Mouse (Mus musculus) heart, adult 8-10 months (tissue): Measurements from ENCODE around the gene Samd4. TPM values are rescaled to one million over a fixed set of nuclear protein-coding genes. Genes with fewer than 3 reads are reported as not detected.
A peak's percentile ranks its signal among the peaks of the same experiment; 100 is the strongest.

ENCODE experiments used
- DNase-seq: peaks from one replicate; pipeline ENCODE4 v3.0.0; 2022; ENCODE audit warnings: low spot score
- total RNA-seq, 4 experiments: library from RNA; stranded (reverse); gene quantifications; 2 replicates each; pipeline ENCODE4 v1.2.4; 2022

Samd4 gene
- total RNA-seq, 4 experiments from 2014 or later, result 60.6 to 71.1 (median 65.1) TPM

DNA sequence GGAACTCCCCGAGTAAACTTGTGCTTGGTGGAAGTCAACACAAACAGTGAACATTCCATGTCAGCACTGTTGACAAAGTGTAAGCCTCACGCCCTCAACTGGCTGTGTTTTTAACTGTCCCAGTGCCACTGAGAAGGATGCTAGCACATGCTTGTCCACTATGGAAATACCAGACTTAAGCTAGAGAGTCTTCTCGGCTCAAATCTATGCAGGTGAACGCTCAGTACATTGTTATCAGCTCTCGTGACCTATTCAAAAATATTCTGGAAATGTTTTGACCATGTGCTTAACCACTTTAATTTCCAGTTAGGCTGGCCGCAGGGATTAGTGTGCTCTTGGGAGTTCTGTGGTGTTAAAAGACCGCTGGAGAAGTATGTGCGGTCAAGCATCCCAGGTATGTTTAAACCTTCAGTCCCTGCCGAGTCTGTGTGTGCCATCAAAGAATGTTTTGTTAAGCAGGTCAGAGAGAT is 73.0 kb downstream of the Samd4 start:
- no peak for DNase-seq

DNA sequence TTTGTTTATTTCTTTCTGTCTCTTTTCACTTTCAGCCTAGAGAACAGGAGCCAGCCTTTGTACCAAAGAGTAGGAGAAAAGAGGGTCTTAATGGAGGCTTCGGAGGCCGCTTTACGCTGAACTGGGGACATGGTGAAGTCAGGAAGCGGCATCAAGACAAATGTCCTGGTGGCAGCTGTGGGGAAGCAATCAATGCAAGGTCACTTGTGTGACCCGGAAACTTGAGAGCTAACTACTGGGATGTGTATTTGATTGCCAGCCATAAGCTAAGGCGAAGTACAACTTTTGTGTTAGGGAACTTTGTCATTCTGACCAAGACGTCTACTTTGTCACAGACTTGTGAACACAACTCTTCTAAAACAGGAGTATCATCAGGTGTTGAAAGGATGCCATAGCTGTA is 73.5 kb downstream of the Samd4 start:
- DNase-seq, result no peak

DNA sequence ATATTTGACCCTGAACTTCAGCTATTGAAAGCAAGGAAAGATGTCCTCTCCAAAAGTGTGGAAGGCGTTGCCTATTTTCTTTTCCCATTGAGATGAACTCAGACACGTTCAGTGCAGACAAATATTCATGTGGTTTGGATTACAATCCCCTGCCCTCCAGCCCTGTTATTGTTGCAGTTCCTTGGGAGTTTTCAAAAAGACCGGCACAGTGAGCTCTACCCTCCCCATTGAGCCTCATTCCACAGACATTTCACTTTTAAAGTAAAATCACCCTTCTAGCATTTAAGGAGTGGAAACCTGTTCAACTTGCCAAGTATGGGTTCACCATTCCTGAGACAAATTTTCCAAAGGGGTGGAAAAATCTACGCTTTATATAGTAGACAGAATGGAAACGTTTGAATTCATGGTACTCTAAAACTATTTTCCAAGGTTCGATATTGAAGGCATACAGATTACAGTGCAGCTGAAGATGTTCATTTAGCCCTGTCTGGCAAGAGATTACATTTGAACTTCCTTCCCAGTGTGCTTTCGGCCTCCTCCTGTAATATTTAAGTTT is 76.6 kb downstream of the Samd4 start:
- no peak for DNase-seq

DNA sequence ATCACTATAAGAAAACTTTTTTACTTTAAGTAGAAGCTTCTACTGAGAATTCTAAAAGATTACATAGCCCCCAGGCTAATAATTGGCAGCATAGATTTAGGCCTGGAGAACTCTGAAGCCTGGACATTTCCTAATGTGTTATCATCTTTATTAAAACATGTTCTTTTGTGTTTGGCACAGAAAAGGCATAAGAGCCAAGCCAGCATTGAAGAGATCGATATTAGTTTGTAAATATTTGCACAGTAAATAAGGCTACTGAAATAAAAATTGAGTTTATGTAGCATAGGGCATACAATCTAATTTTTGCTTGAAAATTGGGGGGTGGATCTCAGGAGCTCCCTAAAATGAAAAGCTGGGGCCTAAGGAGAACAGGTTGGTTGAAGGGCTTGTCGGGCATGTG is 77.2 kb downstream of the Samd4 start:
- no peak for DNase-seq

DNA sequence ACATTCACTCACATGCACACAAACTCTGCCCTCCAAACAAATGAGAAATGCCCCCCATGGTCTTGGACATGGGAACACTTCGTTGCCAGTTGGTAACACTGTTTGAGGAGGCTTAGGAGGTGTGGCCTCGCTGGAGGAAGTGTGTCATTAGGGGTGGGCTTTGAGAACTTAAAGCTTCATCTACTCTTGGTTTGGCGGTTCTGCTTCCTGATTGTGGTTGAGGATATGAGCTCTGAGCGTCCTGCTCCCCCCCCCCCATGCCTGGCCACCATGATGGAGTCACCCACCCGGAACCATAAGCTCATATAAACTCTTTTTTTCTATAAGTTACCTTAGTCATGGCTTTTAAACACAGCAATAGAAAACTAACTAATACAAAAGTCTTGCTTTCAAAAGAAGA is 80.2 kb downstream of the Samd4 start:
- DNase-seq, result no peak

DNA sequence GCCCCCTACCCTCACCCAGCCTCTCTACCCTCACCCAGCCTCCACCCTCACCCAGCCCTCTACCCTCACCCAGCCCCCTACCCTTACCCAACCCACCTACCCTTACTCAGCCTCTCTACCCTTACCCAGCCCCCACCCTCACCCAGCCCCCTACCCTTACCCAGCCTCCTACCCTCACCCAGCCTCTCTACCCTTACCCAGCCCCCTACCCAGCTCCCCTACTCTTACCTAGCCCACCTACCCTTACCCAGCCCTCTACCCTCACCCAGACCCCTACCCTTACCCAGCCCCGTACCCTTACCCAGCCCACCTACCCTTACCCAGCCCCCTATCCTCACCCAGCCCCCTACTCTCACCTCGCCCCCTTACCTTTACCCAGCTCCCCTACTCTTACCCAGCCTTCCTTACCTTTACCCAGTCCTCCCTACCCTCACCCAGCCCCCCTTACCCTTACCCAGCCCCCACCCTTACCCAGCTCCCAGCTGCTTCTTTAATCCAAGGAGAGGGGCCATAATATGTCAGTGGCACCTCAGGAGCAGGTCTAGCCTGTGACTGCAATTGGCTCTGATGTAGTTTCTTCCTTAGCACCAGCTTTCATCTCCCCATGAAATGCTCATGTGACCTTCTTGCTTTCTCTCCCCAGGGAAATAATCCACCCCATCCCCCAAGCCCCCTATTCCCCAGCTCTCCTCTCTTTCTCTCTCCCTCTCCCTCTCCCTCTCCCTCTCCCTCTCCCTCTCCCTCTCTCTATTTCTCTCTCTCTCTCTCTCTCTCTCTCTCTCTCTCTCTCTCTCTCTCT is 81.6 kb downstream of the Samd4 start:
- DNase-seq, result no peak

DNA sequence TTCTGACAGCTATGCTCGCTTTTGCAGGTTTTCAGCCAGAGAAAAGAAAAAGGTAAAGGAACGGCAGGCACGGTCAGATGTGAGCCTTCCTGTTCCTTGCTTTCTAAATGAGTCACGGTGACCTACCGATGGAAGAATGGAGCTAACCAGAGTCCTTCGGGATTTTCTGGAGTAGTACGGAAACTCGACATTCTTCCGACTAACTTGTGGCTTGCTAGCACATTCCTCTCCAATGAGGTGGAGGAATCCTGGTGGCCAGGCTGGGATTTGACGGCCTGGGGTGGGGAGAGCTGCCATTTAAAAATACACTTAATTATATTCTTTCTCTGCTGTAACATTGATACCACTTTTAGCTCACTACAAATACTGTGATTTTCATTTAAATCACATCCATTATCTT is 83.6 kb downstream of the Samd4 start:
- DNase-seq, result peak; percentile 69

DNA sequence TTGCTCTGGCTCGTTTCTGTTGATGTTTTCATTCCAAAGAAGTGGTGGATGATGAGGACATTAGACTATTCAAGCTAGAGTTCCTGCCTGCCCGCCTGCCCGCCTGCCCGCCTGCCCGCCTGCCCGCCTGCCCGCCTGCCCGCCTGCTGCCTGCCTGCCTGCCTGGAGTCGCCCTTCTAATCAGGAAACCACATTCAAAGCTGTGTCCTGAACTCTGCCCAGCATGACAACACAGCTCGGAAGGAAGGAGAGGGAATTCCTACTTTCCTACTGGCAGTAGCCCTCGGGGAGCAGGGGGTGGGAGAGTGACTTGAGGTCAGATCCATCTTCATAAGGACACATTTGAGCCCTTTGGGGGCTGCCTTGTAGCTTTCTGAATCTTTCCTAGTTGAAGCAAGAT is 85.4 kb downstream of the Samd4 start:
- no peak for DNase-seq

DNA sequence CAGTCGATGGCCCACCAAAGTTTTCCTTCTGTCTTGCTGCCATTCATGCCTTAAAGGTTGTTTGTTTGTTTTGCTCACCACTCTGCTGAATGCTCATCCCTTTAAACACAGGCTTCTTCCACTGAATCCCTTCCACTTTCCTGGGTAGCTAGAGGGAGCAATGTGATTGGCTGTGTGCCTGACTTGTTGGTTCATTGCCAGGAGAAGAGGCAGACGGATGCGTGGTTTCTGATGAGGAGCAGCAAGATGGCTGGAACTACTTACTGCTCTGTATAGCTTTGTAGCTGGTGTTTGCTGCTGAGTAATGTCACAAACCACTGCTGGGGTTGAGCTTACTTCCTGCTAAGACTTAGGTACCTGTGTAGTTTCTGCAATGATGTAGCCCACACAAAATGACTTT is 88.0 kb downstream of the Samd4 start:
- peak; percentile 22 for DNase-seq

DNA sequence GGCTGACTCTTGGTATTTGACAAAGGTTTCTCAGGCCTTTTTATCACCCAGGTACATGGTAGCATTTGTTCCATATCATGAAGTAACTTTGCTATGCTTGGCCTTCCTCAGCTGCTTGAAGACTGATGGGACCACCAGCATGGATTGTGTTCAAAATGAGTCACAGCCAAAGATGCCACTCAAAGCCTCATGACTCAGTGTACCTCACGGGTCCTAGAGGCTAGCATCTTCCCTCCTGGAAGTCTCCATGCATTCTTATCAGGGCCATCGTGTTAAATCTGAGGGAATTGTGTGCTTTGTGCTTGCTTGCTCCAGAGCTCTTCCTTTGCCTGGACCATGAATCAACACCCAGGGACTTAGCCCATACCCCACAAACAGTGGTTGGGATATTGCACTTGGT is 89.1 kb downstream of the Samd4 start:
- no peak for DNase-seq

DNA sequence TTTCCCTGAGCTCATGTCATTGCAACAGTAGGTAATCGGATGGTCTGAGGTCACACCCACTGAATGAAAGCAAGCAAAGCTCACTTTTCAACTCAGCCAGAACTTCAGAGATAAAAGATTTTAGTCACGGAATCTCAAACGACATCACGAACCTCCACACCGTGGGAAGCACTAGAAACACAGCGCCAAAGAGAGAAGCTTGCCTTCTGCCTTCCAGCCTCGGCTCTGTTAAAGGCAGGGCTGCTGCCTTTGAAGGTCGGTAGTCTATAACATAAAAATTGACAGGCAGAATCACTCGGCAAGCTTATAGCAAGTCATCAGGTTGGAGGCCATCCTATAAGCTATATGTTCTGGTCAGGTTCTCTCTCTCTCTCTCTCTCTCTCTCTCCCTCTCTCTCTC is 92.2 kb downstream of the Samd4 start:
- DNase-seq, result no peak

DNA sequence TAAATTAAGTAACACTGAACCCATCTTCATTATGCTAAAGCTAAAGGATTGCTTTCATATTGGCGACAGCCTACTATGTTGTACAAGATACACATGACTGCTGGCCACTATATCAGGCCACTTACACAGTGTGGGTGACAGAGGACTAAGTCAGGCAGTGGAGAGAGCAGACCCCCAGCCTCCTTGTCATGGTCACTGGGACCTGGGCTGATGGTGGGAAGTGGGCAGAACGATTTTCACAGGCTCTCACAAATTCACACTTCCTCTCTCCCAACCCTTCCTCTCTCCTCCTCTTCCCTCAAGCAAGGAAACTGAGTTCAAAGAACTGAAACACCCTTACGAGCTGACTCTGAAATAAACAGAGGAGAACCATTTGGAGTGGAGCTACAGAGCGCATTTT is 93.3 kb downstream of the Samd4 start:
- DNase-seq, result no peak

DNA sequence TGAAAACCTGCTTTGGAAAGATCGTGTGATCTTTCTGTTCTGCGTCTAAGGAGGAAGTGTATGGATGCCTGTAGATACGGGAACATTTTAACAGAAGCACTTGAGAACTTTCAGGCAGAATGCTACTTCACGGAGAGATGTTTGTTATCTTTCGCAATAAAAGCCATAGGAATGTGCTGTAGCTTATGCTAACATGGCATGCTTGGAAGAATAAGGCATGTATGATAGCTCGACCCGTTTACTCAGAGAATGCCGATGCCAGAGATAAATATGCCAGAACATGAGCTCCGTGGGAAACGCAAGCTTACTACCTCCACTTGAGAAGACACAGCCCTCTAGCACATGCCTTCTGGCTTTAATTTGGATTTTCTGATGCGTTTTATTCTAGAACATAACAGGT is 94.1 kb downstream of the Samd4 start:
- DNase-seq, result no peak

DNA sequence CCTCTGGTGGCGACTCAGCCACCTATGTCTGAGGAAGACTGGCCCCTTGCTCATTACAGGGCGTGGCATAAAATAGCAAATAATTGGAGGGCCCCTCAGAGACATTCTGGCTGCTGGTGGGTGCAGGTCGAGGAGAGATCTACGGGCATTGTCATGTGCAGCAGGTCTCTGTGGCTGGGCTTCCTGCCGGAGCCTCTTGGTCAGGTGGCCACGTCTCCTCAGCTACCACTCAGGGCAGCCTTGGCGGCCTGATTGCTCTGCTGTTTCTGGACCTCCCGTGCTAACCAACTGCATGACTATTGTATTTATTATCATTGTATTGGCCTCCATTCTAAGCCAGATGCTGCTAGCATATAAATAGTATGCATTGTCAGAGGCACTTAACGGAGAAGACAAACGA is 95.0 kb downstream of the Samd4 start:
- peak; percentile 43 for DNase-seq

DNA sequence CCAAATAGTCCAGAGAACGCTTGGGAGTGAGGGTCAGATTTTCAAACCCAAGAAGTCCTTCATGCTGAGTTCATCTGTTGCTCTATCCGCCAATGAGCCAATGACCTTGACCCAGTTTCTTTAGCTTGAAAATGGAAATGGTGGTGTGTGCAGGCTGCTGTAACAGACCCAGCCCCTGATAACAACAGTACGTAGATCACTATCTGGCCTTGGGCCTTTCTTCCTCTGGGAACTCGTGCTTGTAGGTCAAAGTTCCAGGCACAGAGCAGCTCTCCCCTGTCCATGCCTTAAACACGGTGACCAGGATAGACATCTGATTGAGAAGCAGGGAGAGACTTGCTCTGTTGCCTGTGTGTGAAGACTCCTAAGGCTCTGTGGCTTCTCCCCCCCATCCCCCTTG is 96.5 kb downstream of the Samd4 start:
- no peak for DNase-seq

DNA sequence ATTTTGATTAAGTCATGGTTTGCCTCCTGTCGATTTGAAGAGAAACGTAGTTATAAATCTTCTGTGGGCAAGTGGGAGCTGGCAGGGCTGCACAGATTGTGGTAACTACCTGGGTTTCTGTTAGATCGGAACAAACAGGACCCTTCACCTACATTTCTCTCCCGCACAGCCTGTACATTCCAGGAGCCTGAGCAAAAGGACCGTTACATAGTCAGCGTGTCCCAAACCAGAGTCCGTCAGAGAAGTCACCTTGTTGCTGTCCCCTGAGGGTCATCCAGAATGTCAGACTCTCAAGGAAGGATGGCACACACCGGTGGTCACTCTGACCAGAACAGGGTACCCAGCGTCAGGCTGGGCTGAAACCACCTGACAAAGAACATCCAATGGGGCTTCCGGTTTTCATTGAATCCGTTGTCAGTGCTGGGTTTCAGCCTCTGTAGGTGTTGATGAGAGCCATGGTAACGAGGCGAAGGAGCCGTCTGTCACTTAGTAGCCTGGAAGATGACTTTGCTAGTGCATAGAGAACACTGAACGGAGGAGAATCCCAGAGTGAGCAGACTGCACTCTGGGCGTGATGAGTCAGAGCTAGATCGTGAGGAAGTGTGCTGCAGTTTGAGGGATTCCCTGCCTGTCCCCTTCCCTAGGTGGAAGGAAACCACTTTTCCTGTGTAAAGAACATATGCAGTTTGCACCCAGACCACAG is 98.2 kb downstream of the Samd4 start:
- no peak for DNase-seq

DNA sequence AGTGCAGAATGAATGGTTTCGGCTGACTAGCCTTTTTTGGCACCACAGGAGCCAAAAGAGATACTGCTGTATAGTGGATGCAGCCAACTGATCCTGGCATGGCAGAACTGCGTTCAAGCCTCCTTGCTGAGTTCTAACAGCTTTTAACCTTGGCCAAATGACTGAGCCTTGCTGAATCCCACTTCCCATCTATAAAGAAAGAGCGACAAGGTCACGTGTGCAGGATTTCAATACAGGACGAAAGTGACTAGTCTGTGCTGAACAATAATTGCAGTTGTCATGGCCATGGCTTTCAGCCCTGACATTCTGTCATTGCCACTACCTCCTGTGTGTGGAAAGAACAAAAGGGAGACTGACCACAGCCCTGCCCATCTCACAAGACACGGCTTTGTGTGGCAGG is 99.5 kb downstream of the Samd4 start:
- no peak for DNase-seq

DNA sequence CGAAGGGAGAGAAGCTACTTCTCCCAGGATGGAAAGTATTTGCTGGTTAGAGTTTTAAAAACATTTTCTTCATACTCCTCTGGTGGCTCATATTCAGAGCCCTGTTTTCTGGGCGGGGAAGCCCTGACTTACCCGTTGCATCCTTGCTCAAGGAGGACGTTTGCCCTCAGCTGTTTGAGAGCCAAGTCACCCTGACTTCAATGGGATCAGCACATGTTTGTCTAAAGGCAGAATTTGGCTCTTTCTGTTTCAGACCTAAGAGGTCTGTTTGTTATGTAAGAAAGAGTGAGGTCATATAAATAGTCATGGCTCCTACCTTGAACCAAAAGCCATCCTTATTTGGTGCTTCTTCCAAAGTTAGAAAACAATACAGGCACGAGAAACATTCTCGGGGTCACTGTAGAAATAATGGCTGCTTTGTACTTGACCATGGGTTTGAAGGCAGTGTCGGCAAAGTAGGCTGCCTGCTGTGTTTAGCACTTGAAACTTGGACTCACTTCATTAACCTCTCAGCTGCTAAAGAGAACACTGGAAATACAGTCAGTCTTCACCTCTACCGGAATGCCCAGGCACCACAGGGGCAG is 102.0 kb downstream of the Samd4 start:
- DNase-seq, result no peak

DNA sequence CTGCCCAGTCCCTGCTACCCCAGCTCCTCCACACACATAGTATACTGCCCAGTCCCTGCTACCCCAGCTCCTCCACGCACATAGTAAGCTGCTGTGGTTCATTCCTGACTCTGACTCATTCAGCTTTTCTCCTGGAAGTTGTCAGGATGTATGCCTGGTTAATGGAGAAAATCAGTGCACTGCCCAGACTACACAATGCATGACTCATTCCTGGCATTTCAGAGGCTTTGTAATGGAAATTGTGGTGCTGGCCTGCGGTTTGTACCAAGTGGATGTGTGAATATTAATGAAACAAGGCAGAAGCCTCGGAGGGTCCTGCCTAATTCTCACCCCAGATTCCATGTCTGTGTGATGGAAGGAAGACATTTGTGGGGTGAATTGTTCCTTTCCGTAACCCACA is 107.0 kb downstream of the Samd4 start:
- DNase-seq, result no peak

DNA sequence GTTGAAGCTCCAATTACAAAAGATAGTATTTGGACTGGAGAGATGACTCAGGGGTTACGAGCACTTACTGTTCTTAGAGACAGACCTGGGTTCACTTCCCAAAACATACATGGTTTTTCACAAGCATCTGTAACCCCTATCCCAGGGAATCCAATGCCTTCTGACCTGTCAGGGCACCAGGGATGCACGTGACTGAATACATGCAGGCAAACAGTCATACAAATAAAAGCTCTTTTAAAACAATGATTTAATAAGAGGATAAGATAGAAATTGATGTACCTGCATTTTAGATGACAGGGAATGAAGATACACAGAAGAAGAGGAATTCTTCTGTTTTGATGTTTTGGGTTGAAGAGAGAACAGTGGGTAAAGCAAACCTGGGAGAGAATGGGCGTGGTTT is 107.8 kb downstream of the Samd4 start:
- DNase-seq, result no peak

DNA sequence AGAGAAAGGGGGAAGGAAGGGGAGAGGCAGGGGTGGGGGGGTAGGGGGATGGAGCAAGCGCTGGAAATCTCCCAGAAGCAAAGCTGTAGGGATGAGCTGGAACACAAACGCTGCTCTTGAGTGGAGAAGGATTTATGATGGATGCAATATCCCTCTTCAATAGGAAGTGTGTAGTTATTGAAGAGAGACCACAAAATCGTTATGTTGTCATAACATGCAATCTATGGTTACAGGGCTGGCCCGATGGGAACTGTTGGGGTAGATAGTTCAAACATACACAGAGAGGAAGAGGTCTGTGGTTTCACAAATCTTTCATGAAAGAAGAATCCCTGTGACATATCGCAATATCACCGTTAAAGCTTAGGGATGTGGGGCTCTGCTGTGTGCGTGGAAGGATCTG is 112.0 kb downstream of the Samd4 start:
- no peak for DNase-seq

DNA sequence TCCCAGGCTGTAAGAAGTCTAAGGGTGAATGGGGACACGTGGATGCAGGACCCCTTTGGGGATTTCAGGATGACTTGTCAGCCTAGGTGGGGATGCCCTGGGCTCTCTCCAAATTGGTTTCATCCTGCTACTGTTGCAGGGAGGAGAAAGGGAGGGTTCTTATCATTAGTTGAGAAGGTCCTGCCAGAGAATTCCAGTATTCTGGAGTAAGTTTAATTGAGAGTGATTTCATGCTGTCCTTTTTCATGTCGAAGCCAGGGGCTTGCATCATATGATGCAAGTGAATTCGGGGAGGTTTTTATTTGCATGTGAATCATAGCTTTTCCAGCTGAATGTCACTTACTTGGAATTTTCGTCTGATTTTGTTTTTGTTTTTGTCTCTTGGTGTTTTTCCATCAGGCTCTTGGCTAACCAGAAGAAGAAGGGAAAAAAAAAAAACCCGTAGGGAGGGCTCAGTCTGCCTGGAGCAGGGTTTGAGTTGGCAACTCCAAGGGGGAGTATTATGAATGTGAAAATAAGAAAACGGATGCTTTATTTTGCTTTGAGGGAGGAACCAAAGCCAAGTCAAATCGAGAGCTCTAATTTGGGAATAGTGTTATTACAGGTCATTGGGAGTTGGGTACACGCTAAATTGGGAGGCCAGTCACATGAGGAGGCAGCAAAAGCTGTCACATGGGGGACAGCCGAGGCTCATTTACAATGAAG is 116.8 kb downstream of the Samd4 start:
- DNase-seq, result peak; percentile 77
